Mouse (Mus musculus): ENCODE measurements around the gene Col4a2.

Gene Col4a2

DNA sequence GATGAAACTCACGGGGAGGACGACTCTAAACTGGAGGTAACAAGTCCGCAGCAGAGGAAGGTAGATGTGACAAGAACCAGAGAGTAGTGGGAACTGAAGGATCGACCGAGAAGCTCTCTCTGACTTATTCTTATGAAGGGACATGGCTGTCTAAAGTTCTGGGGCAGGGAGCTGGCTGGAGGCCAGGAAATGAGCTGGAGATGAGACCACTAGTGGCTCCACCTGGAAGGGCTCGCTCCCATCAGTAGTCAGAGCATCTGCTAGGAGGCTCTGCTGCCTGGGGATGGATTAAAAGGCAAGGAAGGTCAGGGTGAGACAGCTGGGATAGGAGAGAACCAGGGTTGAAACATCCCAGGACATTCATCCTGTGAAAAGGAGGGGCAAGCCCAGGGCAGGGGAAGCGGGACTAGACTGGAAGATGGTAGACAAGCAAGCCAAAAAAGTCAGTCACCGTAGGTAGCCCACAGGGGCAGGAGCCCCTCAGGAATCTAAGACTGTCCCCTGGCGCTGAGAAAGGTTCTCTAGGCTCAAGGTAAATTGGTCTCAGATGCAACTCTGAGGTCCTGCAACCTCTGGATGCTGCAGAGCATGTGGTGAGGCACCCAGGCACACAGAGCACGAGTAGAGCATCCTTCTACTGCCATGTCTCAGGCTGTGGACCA lies 16.2 kb upstream of the Col4a2 start:
- DNase-seq (ENCODE audit: low read depth, low spot score) = no peak

DNA sequence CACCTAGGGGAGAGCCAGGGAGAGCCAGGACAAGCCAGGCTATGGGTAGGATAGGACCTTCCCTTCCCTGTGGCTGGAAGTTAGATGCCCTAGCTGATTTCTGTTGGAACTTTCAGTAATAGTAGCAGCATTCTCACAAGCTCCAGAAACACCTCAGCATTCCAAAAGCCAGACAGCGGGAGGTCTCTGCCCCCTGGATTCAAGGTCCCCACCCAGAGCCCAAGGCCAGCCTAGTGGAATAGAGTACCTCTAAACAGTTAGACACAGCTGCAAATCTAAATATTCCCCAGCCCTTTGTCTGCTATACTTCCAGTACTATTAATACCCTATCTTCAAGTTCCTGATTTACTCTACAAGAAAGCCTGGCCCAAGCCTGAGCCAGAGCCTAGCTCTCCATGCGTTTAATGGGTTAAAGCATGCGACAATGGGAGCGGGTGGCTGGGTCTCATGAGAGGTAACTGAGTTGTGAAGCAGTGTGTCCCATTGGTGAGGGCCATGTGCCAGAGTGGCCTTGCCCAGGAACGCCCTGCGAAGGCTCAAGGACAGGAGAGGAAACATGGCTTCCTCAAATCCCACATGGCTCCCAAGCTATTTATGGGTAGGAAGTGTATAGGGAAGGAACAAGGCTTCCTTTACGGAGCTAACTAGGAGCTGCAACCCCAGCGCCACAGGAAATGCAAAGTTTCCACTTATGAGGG lies 15.3 kb upstream of the Col4a2 start:
- DNase-seq (ENCODE audit: low read depth, low spot score) = no peak

DNA sequence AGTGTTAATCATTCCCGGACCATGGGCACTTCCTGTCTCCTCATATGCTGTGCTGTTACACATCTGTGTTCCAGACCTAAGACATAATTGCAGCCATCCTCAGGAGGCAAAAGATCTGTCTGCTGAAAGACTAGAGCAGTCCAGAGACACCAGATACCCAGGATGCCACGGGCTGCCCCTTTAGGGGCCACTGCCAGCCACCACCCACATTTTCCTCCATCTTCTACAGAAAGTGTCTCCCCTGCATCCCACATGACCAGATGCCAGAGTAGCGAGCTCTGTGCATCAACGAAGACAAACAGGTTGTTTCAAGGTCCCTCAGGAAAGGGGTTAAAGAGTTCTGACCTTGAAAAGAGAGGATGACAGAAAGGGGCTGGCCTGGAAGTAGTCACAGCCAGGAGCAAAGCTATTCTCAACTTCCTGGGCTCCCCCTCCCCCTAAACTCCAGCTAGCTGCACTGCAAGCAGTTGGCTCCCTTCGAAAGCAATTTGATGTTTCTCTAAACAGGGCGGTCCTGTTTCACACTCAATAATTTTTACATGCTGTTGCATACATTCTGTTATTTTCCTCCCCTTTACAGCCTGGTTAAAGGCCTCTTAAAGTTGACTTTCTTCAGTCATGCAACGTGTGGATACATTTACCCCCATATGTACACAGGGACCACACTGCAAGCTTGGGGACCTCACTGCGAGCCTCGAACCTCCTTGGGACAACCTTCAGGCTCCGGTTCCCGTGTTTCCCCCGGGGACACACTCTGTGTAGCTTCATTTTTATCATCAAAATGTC lies 13.9 kb upstream of the Col4a2 start:
- no peak for DNase-seq (ENCODE audit: low read depth, low spot score)

DNA sequence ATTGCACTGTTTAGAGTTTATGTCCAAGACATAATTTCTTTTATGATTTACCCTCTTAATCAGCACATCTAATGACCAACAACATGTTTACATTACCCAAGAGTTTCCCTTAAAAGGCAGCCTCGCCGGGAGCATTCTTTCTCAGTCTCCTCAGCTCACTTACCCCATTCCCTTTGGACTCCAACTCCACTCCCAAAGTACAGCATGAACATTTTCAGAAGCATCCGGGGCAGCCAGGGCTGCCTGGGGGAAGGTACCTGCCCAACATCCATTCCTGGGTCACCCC lies 13.3 kb upstream of the Col4a2 start:
- DNase-seq (ENCODE audit: low read depth, low spot score) = no peak

DNA sequence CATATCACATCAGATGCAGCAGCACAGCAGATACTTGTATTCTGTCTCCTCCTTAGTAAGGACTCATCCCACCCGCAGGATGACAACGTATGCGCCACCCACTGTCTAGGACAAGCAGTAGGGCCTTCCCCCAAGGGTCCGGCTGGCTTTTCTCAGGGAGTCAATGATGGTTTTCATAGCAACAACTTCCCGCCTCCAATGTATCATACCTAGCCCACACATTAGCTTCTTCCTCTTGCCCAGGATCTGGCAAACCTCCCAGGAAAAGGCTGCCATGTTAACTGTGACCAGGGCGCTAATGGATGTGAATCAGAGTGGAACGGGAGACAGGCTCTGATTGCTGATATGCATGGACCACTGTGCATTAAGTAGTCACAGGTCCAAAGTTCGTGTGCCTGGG lies 12.2 kb upstream of the Col4a2 start:
- DNase-seq (ENCODE audit: low read depth, low spot score) = no peak

DNA sequence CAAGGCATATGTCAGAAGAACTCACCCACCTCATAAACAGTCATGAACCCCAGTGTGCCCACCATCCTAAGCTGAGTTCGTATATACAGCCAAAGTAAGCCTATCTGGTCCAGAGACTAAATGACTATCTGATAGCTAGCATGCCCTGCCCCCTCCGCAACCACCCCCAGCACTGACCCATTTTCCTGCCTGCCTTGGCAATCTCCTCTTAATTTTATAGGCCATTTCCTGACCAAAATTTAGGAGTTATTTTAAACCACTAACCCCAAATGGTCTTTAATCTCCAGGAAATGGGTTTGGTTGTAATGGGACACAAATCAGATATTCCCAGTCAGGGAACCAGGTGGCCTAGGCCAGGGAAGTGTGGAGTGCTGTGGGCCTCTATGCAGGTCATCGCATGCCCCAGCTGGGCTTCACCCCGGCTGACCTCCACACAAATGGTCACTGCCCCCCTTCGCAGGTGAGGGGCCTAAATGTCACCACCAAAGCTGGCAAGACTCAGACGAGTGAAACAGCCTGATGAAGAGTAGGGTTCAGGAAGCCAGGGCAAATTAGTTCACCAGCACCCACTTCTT lies 8.5 kb upstream of the Col4a2 start:
- DNase-seq (ENCODE audit: low read depth, low spot score) = no peak

DNA sequence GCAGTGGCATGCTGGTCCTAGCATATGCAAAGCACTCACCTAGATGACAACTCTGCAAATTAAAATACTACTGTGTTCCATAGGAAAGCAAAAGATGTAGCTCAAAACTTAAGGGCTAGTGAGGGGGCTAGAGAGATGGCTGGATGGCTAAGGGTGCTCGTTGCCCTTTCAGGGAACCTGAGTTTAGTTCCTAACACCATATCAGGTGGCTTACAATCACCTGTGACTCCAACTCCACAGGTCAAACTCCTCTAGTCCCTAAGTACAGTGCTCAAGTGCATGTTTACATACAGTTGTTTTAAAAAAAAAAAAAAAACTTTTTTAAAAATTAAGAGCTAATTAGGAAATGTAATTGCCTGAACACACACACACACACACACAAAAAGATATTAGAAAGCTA lies 7.1 kb upstream of the Col4a2 start:
- DNase-seq (ENCODE audit: low read depth, low spot score) = no peak

DNA sequence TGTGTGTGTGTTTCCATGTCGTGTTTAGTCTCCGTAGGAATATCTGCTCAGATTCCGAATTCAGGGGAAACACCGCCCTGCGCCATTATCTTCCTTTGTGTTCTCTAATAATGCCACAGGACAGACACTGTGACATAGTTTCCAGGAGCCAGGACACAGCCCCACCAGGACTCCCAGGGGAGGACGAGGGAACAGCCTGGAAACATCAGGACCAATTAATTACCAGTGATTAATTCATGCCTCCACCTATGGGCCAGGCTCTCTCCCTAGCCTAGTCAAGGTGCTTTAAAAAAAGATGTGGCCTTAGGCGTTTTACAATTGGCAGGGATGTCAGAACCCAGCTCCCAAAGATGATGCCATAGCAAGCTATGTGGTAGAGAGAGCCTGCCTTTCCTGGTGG lies 5.2 kb upstream of the Col4a2 start:
- no peak for DNase-seq (ENCODE audit: low read depth, low spot score)

DNA sequence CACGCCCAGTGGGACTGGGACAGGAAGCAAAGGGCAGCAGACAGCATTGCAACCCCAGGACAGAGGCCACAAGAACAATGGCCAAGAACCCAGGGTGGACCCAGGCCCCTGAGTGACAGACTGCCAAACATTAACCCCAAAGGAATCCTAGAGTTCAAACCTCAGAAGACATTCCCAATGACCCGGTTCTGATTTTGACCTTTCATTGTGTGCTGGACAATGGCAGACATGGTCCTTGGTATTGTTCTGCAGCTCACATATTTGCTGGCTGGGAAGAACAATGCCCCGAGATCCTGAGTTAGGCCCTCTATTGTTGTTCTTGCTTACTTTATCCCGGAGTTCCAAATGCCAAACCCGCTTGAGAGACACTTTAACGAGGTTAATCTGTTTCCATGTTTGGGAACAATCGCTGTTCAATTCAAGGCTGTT lies 4.0 kb upstream of the Col4a2 start:
- no peak for DNase-seq (ENCODE audit: low read depth, low spot score)

DNA sequence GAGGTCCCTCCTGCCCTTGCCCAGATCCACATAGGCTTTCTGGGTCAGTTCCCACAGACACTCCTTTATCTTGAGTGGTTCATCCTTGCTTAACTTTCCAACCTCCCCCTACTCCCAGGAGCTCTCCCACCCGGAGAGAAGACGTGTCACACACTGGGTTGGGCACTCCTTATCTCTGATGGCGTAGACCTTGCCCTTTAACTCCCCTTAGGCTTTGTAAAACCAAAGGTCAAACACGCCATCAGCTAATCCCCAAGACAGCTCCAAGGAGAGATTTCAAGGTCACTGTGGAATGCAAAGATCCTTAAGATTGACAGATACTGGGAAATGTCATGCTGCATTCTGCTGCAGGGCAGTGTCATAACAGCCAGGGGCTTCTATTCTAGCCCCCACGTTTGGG lies 3.4 kb upstream of the Col4a2 start:
- no peak for DNase-seq (ENCODE audit: low read depth, low spot score)

DNA sequence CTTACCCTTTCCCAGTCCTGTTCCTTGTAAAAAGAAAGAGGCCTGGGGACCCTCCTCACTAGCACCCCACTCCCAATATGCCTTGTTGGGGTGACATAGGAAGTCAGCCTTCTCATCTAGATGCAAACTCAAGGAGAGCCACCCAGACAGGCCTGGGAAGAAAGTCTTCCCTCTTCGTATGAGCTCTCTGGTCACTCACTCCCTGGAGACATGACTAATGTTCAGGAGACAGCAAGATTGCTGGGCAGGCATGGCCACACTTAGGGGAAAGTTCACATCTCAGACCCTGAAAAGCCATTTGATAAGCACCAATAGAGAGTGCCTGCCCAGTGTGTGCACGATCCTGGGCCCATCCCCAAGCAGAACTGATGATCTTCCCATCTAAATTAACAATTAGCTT lies 2.6 kb upstream of the Col4a2 start:
- DNase-seq (ENCODE audit: low read depth, low spot score) = no peak

DNA sequence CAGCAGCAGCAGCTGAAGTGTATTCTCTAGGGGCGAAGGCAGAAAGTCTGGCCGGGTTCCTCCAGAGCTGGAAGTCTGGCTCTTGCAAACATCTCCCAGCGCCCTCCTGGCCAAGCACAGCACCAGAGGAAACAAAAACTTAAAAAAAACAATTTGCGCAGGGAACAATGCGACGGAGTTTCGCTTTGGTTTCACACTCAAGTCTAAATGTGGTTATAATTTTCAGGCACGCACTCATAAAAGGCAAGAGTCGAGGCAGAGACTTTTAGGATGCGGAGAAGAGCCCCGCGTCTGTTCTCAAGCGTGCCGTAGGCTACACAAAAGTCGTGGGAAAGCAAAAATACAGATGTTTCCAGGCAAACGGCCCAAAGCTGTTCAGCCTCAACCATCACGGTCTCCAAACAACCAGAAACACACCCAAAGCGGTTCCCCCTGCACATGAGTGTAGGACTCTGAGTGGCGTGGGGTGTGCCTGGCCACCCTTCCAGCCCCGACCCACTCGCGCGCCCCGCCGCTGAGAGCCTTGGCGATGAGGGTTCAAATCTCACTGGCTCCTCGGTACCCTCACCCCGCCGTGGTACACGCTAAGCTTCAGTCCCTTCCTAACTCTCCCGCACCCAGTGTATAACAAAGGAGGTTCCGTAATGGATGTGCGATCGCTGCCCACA lies 790 bp upstream of the Col4a2 start:
- no peak for DNase-seq (ENCODE audit: low read depth, low spot score)

DNA sequence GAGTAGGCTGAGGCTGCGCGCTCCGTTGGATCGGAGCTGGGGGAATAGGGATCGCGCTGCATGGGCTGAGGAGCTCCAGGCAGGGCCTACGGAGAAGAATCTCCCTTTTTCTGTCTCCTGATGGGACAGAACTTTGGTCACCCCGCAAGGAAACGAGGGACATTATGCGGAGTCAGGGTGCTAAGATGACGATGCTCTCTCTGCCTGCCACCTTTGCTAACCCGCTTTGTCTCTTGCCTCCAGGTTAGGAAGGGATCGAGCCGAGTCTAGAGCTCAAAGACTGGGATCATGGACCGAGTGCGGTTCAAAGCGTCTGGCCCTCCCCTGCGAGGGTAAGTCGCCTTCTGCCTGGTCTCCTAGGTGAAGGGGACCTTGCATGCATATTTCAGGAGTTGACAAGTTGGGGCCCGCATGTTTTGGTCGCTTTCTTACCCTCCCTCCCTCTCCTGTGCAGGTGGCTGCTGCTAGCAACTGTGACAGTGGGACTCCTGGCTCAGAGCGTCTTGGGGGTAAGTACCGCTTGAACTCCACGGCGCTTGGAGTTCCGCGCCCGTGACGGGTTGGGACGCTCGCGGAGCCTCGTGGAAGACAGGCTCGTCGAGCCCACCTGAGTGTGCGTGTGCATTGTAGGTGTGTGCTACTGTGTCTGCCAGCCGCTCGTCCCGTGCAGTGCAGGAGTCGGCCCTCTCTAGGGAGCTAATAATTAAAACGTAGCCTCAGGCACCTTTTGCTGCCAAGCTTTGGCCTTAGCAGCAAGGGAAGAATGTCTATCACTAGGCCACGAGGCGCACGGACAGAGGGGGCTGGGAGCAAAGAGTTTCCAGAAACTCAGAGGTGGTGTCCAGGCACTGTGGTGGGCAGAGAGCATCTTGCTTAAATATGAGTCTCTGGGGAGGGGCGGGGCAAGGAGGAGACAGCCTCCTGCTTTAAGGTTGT lies 839 bp downstream of the Col4a2 start:
- no peak for DNase-seq (ENCODE audit: low read depth, low spot score)

DNA sequence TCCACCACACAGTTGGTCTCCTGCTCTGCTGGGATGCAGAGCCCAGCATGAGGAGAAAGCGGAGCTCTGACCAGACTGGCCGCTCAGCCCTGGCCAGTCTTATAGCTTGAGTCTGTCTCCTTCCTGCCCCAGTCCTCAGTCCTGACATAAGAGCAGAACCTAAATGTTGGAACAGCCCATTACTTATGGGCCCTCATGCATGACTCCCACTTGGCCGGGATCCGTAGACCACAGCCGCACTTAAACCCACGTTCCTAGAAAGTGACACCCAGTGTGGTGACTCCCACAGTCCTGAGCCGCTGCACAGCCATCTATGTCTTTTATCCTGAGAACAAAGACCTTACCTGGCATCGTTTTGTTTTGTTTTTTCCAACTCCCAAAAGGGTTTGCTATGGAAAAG lies 2.0 kb downstream of the Col4a2 start:
- DNase-seq (ENCODE audit: low read depth, low spot score) = no peak

DNA sequence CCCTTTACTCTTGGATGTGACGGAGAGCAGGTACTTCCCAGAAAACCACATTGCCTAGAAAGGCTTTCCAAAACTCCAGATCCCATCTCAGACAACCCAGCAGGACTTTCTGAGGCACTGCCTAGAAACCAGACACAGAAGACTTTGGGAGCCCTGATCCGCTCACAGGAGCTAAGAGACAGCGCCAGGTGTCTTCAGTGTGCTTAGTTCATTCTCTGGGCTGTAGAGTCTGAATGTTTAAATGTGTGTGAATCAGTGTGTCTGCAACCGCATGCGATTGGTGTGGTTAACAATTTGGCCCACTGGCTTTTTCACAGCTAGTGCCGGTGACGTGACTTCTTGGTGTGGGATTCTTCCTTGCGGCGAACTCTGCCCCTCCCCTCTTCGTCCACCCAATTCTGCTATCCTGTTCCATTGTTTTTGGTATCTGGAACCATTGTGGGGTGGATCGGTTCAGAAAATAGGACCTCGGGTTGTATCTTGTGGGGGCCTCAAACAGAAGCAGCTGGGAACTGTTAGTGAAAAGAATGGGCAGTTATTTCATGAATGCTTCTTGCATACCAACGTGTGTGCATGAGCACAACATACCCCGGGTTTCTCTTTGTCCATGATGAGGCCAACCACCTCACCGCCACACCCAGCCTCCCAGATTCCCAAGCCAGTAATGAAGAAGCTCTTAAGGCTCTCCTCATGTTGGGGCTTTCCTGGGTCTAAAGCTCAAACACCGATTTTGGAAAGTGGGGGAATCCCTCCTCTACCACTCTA lies 2.8 kb downstream of the Col4a2 start:
- DNase-seq (ENCODE audit: low read depth, low spot score) = no peak

DNA sequence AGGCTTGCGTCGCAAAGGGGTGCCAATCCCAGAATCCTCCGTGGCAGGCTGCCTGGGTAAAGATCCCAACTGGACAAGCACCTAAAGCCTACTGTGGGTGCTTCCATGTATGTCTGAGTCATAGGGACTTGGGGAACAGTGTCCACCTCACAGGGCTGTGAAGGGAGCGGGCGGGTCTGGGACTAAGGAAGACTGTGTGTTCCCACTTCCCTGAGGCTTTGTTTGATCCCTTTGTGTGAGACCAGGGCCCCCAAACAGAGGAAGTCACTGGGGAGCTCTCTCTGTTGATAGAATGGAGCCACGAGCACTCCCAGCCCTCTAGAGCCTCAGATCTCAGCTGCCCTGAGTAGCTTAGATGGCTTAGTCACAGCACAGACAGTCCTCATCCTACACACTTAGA lies 3.5 kb downstream of the Col4a2 start:
- no peak for DNase-seq (ENCODE audit: low read depth, low spot score)

DNA sequence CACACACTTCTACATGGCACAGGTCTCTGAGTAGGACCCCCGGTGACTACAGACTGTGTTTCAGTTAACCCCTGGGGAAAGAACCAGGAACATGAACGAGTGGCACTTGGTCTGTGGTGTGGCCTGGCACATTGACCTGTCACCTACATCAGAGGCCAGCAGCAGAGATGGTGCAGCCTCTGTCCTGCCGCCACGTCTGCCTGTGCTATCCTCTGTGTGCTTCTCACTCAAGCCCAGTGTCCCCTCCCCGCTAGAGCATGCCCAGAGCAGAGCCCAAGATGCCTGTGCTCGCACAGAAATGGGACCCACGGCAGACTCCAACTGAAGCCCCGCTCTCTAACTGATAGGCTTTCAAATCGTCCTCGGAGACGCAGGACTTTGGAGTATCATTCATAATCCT lies 6.8 kb downstream of the Col4a2 start:
- no peak for DNase-seq (ENCODE audit: low read depth, low spot score)

DNA sequence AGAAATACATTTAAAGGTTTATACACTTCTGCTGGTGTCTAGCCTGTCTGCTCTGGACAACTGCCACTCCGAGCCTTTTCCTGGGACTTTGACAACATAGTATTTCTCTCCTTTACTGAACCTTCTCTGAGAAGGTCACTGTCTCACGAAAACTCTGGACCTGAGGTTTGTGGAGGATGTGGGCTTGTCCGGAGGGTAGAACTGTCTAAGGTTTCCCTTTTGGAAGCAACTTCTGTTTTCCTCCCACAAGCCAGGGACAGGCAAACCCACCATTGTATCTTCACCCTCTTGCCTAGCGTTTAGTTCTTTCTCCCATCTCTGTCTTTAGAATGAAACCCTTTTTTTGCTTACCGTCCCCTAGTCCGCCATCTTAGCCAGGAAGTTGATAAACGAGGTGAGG lies 9.2 kb downstream of the Col4a2 start:
- no peak for DNase-seq (ENCODE audit: low read depth, low spot score)

DNA sequence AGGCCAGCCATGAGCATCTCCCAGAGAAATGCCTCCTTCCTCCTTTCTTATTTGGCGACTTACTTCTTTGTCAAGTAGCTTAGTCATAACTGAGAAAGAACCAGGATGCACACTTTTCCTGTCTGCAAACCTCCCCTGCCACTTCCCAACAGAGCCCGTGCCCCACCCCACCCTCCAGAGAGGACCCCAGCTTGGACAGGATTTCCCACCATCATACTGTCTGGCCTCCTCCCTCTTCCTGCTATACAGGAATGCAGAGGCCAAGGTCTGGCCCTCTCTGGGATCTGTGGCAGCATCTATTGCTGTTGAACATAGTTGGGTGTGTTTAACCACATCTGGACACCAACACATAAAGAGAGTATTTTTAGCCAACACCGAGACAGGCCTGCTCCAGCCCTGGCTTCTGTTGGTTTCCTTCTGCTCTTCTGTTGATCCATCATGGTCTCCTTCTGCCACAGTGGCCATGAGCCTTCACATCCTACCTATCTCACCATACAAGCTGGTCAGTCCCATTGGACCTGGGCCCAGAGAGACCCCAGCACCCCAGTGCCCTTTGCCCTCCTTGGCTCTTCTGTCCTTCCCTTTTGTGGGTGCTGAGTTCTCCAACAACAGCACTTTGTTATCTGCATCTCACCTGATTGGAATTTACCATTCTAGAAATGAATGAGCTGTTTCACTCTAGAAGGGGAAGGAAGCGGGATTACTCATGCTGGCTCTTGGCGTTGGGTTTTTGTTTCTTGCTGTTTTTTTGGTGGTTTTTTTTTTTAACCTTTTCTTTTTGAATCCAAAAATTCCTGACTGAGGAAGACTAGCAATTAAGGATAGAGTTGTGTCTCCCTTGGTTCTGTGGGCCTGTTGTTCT lies 10.3 kb downstream of the Col4a2 start:
- DNase-seq (ENCODE audit: low read depth, low spot score) = no peak
